Comparison of ENCODE assay signal across 8 mouse cellular contexts in genomic region chr1:131963085-131963951, GRCm38 (mm10). TPM values are rescaled to one million over a fixed set of nuclear protein-coding genes. Genes with fewer than 3 reads are reported as not detected.
A peak's percentile ranks its signal among the peaks of the same experiment; 100 is the strongest.
DNase-seq lines count a peak whose midpoint lies in the region; ATAC-seq and TF ChIP-seq lines count a peak whose summit lies in the region.

No protein-coding gene starts in this region.

- peak overlapping the region; percentile 33 for H3K27ac ChIP-seq in spleen, adult 2 months (ENCODE audit: insufficient read depth, low read length)
- H3K27ac ChIP-seq in heart, postnatal 0 days (ENCODE audit: low read depth): peak overlapping the region; percentile 16
- no peak overlapping the region for H3K27ac ChIP-seq in limb, embryonic 11.5 days (replicated peaks; ENCODE audit: low read depth, low read length)
- H3K27ac ChIP-seq in neural tube, embryonic 12.5 days: no peak overlapping the region

- peaks cover 2% of the 10 kb centered on the region for H3K4me1 ChIP-seq in spleen, adult 2 months (ENCODE audit: control insufficient read depth, insufficient read depth, insufficient read length)
- peaks cover 3% of the 10 kb centered on the region; the same call in 1 of the 2 replicates for H3K4me1 ChIP-seq in heart, postnatal 0 days (ENCODE audit: control insufficient read depth, insufficient read depth)
- H3K4me1 ChIP-seq in limb, embryonic 11.5 days (ENCODE audit: control insufficient read depth, insufficient read depth, low read length): peaks cover 11% of the 10 kb centered on the region
- H3K4me1 ChIP-seq in neural tube, embryonic 12.5 days: peaks cover 33% of the 10 kb centered on the region

- H3K9ac ChIP-seq in heart, postnatal 0 days (replicated peaks; ENCODE audit: low read depth, low read length): peak overlapping the region; percentile 53
- H3K9ac ChIP-seq in limb, embryonic 11.5 days (ENCODE audit: low read length): peak overlapping the region; percentile 55
- peak overlapping the region; percentile 80 for H3K9ac ChIP-seq in neural tube, embryonic 12.5 days

- no peak for TF ChIP-seq EP300 in heart, postnatal 0 days (IDR thresholded peaks at IDR 0.05; ENCODE audit: low read depth)

- ATAC-seq in heart, postnatal 0 days (ENCODE audit: insufficient read depth, low read depth): peak; percentile 51
- ATAC-seq in limb, embryonic 11.5 days (ENCODE audit: insufficient number of reproducible peaks, low FRiP score, low TSS enrichment, low read depth): peak; percentile 44; the same call in 1 of the 2 replicates
- ATAC-seq in neural tube, embryonic 12.5 days (ENCODE audit: low FRiP score, low read depth): peak; percentile 79

- no peaks in the 10 kb centered on the region for H3K9me3 ChIP-seq in heart, postnatal 0 days (replicated peaks; ENCODE audit: control insufficient read depth, low read length)
- no peaks in the 10 kb centered on the region for H3K9me3 ChIP-seq in limb, embryonic 11.5 days (ENCODE audit: control insufficient read depth, low read length)
- H3K9me3 ChIP-seq in neural tube, embryonic 12.5 days: no peaks in the 10 kb centered on the region

- TF ChIP-seq POLR2A in spleen, adult 2 months (IDR thresholded peaks at IDR 0.05; ENCODE audit: low read depth, low read length): no peak
- TF ChIP-seq POLR2A in brain, embryonic 14.5 days (IDR thresholded peaks at IDR 0.05; ENCODE audit: borderline replicate concordance, extremely low read depth, insufficient read depth, insufficient read length, poor library complexity, severe bottlenecking): no peak

- TF ChIP-seq CTCF in spleen, adult 2 months (IDR thresholded peaks at IDR 0.05; ENCODE audit: extremely low read depth, insufficient read depth, insufficient read length, insufficient replicate concordance): no peak
- no peak for TF ChIP-seq CTCF in brain, embryonic 14.5 days (IDR thresholded peaks at IDR 0.05; ENCODE audit: borderline replicate concordance, extremely low read depth, insufficient read depth, insufficient read length)
- TF ChIP-seq CTCF in heart, postnatal 0 days (IDR thresholded peaks at IDR 0.05; ENCODE audit: low read depth): no peak

- no peak for DNase-seq in spleen, adult 2 months (ENCODE audit: low read depth in 1 of 2, low spot score in 2 of 2)
- no peak for DNase-seq in spleen, postnatal 14 days (ENCODE audit: low spot score in 2 of 2)
- DNase-seq in brain, embryonic 14.5 days (ENCODE audit: low read depth): peak; percentile 27
- DNase-seq in heart, postnatal 0 days (ENCODE audit: low spot score): no peak
- peak; percentile 56 for DNase-seq in limb, embryonic 11.5 days (ENCODE audit: low spot score)
- DNase-seq in layer of hippocampus, postnatal 36 days: no peak
- DNase-seq in urinary bladder, postnatal 10 days (ENCODE audit: low spot score): no peak

- H3K36me3 ChIP-seq in spleen, adult 2 months (ENCODE audit: control insufficient read depth, insufficient read depth, low read length): no peaks in the 10 kb centered on the region
- H3K36me3 ChIP-seq in heart, postnatal 0 days (replicated peaks; ENCODE audit: control insufficient read depth, insufficient read depth, low read length): no peaks in the 10 kb centered on the region
- no peaks in the 10 kb centered on the region for H3K36me3 ChIP-seq in limb, embryonic 11.5 days (ENCODE audit: control insufficient read depth, insufficient read depth, low read length)
- no peaks in the 10 kb centered on the region for H3K36me3 ChIP-seq in neural tube, embryonic 12.5 days

- 1% methylated on average over 76 of the region's 76 CpGs for WGBS in spleen, adult 2 months
- WGBS in heart, postnatal 0 days: 1% methylated on average over 71 of the region's 76 CpGs
- WGBS in limb, embryonic 11.5 days: under 1% methylated on average over 55 of the region's 76 CpGs
- WGBS in neural tube, embryonic 12.5 days: under 1% methylated on average over 70 of the region's 76 CpGs

- H3K4me3 ChIP-seq in spleen, adult 2 months (ENCODE audit: extremely low read depth, insufficient read depth, insufficient read length): peak overlapping the region; percentile 41
- peak overlapping the region; percentile 71 for H3K4me3 ChIP-seq in heart, postnatal 0 days (ENCODE audit: low read depth, low read length)
- peak overlapping the region; percentile 65 for H3K4me3 ChIP-seq in limb, embryonic 11.5 days (ENCODE audit: low read depth, low read length)
- H3K4me3 ChIP-seq in neural tube, embryonic 12.5 days: peak overlapping the region; percentile 84

- H3K4me2 ChIP-seq in heart, postnatal 0 days (ENCODE audit: low read depth, low read length): peak overlapping the region; percentile 98
- peak overlapping the region; percentile 99 for H3K4me2 ChIP-seq in limb, embryonic 11.5 days (ENCODE audit: low read depth, severe bottlenecking)
- peak overlapping the region; percentile 98 for H3K4me2 ChIP-seq in neural tube, embryonic 12.5 days (replicated peaks)

- H3K27me3 ChIP-seq in spleen, adult 2 months (ENCODE audit: control insufficient read depth, insufficient read depth, low read length): peaks cover 12% of the 10 kb centered on the region
- H3K27me3 ChIP-seq in heart, postnatal 0 days (ENCODE audit: control insufficient read depth, insufficient read depth, low read length): peaks cover 64% of the 10 kb centered on the region
- H3K27me3 ChIP-seq in limb, embryonic 11.5 days (ENCODE audit: control insufficient read depth, insufficient read depth, low read length): peaks cover 21% of the 10 kb centered on the region
- peaks cover 22% of the 10 kb centered on the region for H3K27me3 ChIP-seq in neural tube, embryonic 12.5 days (replicated peaks)

RNA-seq across cellular contexts. Expression of gene Slc45a3, which starts 0.6 kb away (rescaled TPM):
- polyA plus RNA-seq in spleen, adult 2 months (2012; rRNA removed): 23.9 and 28.0 TPM in 2 replicates
- 4.1 and 5.7 TPM in 2 replicates for polyA plus RNA-seq in brain, embryonic 14.5 days (2012; rRNA removed)
- 9.5 and 23.6 TPM in 2 replicates for total RNA-seq in heart, postnatal 0 days (2014; rRNA removed; ENCODE audit: low replicate concordance)
- polyA plus RNA-seq in heart, postnatal 0 days (2015; fragmentation: Nextera tagmentation; extraction: Ambion mirVana): 2.6 and 2.8 TPM in 2 replicates
- 1.7 and 2.3 TPM in 2 replicates for polyA plus RNA-seq in limb, embryonic 11.5 days (2014; fragmentation: Nextera tagmentation; extraction: Ambion mirVana)
- 8.2 and 11.1 TPM in 2 replicates for polyA plus RNA-seq in neural tube, embryonic 12.5 days (2016; fragmentation: Nextera tagmentation; extraction: Ambion mirVana)
- total RNA-seq in layer of hippocampus, postnatal 36 days (2021): 1 to 10 TPM in 1 of 2 experiments, under 1 TPM in 1; 0.77 to 1.4 TPM

RNA-seq across cellular contexts. Expression of gene Elk4, which starts 44.1 kb away (rescaled TPM):
- 33.1 and 33.5 TPM in 2 replicates for polyA plus RNA-seq in spleen, adult 2 months (2012; rRNA removed)
- polyA plus RNA-seq in brain, embryonic 14.5 days (2012; rRNA removed): 12.7 and 16.6 TPM in 2 replicates
- total RNA-seq in heart, postnatal 0 days (2014; rRNA removed; ENCODE audit: low replicate concordance): 32.9 and 35.3 TPM in 2 replicates
- 10.5 and 13.3 TPM in 2 replicates for polyA plus RNA-seq in heart, postnatal 0 days (2015; fragmentation: Nextera tagmentation; extraction: Ambion mirVana)
- 17.1 and 20.8 TPM in 2 replicates for polyA plus RNA-seq in limb, embryonic 11.5 days (2014; fragmentation: Nextera tagmentation; extraction: Ambion mirVana)
- 16.1 and 16.2 TPM in 2 replicates for polyA plus RNA-seq in neural tube, embryonic 12.5 days (2016; fragmentation: Nextera tagmentation; extraction: Ambion mirVana)
- total RNA-seq in layer of hippocampus, postnatal 36 days (2021): 10 to 100 TPM; 50.5 to 61.7 TPM

RNA-seq across cellular contexts. Expression of gene Nucks1, which starts 53.0 kb away (rescaled TPM):
- 4.5 and 4.7 TPM in 2 replicates for polyA plus RNA-seq in spleen, adult 2 months (2012; rRNA removed)
- polyA plus RNA-seq in brain, embryonic 14.5 days (2012; rRNA removed): 41.6 and 58.8 TPM in 2 replicates
- 58.2 and 73.2 TPM in 2 replicates for total RNA-seq in heart, postnatal 0 days (2014; rRNA removed; ENCODE audit: low replicate concordance)
- 24.6 and 27.0 TPM in 2 replicates for polyA plus RNA-seq in heart, postnatal 0 days (2015; fragmentation: Nextera tagmentation; extraction: Ambion mirVana)
- 63.3 and 63.4 TPM in 2 replicates for polyA plus RNA-seq in limb, embryonic 11.5 days (2014; fragmentation: Nextera tagmentation; extraction: Ambion mirVana)
- polyA plus RNA-seq in neural tube, embryonic 12.5 days (2016; fragmentation: Nextera tagmentation; extraction: Ambion mirVana): 90.7 and 91.4 TPM in 2 replicates
- 100 to 1,000 TPM; 150 to 156 TPM for total RNA-seq in layer of hippocampus, postnatal 36 days (2021)

Comparison
In these comparisons a context has a peak if more than half of its experiments do, and no peak if none do; other contexts are left out.
1. DNase-seq: peak in brain, embryonic 14.5 days (single experiment) and limb, embryonic 11.5 days (single experiment); none in spleen, adult 2 months (0 of 2), spleen, postnatal 14 days (0 of 2), heart, postnatal 0 days (single experiment), layer of hippocampus, postnatal 36 days (0 of 2) and urinary bladder, postnatal 10 days (single experiment).
2. H3K27ac ChIP-seq: peak in spleen, adult 2 months (single experiment) and heart, postnatal 0 days (single experiment); none in limb, embryonic 11.5 days (single experiment) and neural tube, embryonic 12.5 days (single experiment).
3. Peak in every context shown above with its lines, with median percentiles within 50 percentile points of each other: H3K4me3 ChIP-seq, ATAC-seq, H3K4me2 ChIP-seq and H3K9ac ChIP-seq.